Mouse (Mus musculus) heart, adult 8-10 months (tissue): Measurements from ENCODE around the gene Rarres1. TPM values are rescaled to one million over a fixed set of nuclear protein-coding genes. Genes with fewer than 3 reads are reported as not detected.

Source experiments
- DNase-seq: peaks from one replicate; pipeline ENCODE4 v3.0.0; 2022; ENCODE audit warnings: low spot score
- total RNA-seq, 4 experiments: library from RNA; stranded (reverse); gene quantifications; 2 replicates each; pipeline ENCODE4 v1.2.4; 2022

Rarres1 gene
- total RNA-seq = 1 to 10 TPM in 2 of 4 experiments, under 1 TPM in 2; 0.46 to 1.4 (median 0.90) TPM

GRCm38 (mm10) chr3:67515274-67515801 is at the start of gene Rarres1:
Gene Rarres1, minus strand, starts transcription at chr3:67515523.
- peak; percentile 11 for DNase-seq

GRCm38 (mm10) chr3:67564731-67565357 is 49.5 kb upstream of the Rarres1 start:
- no peak for DNase-seq

GRCm38 (mm10) chr3:67557718-67558354 is 42.5 kb upstream of the Rarres1 start:
- DNase-seq = no peak

- DNase-seq = no peak
Measured at GRCm38 (mm10) chr3:67557200-67557651, 41.9 kb upstream of the Rarres1 start.

GRCm38 (mm10) chr3:67555211-67555610 is 39.9 kb upstream of the Rarres1 start:
- no peak for DNase-seq

- no peak for DNase-seq
Measured at GRCm38 (mm10) chr3:67553927-67554448, 38.7 kb upstream of the Rarres1 start.

GRCm38 (mm10) chr3:67553281-67553680 is 38.0 kb upstream of the Rarres1 start:
- DNase-seq = no peak

- no peak for DNase-seq
Measured at GRCm38 (mm10) chr3:67551193-67551592, 35.9 kb upstream of the Rarres1 start.

- no peak for DNase-seq
Measured at GRCm38 (mm10) chr3:67543630-67544029, 28.3 kb upstream of the Rarres1 start.

- DNase-seq = no peak
Measured at GRCm38 (mm10) chr3:67524768-67525167, 9.4 kb upstream of the Rarres1 start.

- DNase-seq = no peak
Measured at GRCm38 (mm10) chr3:67522709-67523108, 7.4 kb upstream of the Rarres1 start.

- no peak for DNase-seq
Measured at GRCm38 (mm10) chr3:67520568-67521143, 5.3 kb upstream of the Rarres1 start.

- DNase-seq = no peak
Measured at GRCm38 (mm10) chr3:67514801-67515273, 486 bp downstream of the Rarres1 start.

- DNase-seq = peak; percentile 77
Measured at GRCm38 (mm10) chr3:67512807-67513206, 2.5 kb downstream of the Rarres1 start.

GRCm38 (mm10) chr3:67508216-67508892 is 7.0 kb downstream of the Rarres1 start:
- no peak for DNase-seq

GRCm38 (mm10) chr3:67505286-67505685 is 10.0 kb downstream of the Rarres1 start:
- no peak for DNase-seq

GRCm38 (mm10) chr3:67503878-67504277 is 11.4 kb downstream of the Rarres1 start:
- no peak for DNase-seq

GRCm38 (mm10) chr3:67499406-67499791 is 15.9 kb downstream of the Rarres1 start:
- no peak for DNase-seq

- DNase-seq = no peak
Measured at GRCm38 (mm10) chr3:67498773-67499405, 16.4 kb downstream of the Rarres1 start.

- DNase-seq = no peak
Measured at GRCm38 (mm10) chr3:67497998-67498397, 17.3 kb downstream of the Rarres1 start.

- no peak for DNase-seq
Measured at GRCm38 (mm10) chr3:67496310-67496709, 19.0 kb downstream of the Rarres1 start.
